Mouse (Mus musculus) adrenal gland, postnatal 4 days (tissue): ENCODE data around the gene Tomm20. TPM values are rescaled to one million over a fixed set of nuclear protein-coding genes. Genes with fewer than 3 reads are reported as not detected.
A peak's percentile ranks its signal among the peaks of the same experiment; 100 is the strongest.
"Not testable (repeated sequence)": the region's sequence is repeated elsewhere in the genome, so short reads cannot be mapped to it uniquely, and the experiment has no call there.

Experiments
- DNase-seq, 2 experiments: peaks; one replicate each; pipeline ENCODE4 v3.0.0; 2021 to 2022; ENCODE audit warnings: low spot score in 2 of 2, mixed read lengths in 2 of 2
- long read RNA-seq, 2 experiments: library from polyadenylated mRNA; stranded (forward); transcript quantifications; one replicate each; pipeline ENCODE4 v2.0.0; 2021
- total RNA-seq, 2 experiments: library from RNA; stranded (reverse); gene quantifications; 2 replicates each; pipeline ENCODE4 v1.2.3; 2021

The Tomm20 gene
- total RNA-seq: 100 to 1,000 TPM; 199 to 214 TPM
- long read RNA-seq, experiment 1, full-length matches to known transcripts: 363 of 379 reads
- long read RNA-seq, experiment 1, partial matches to known transcripts: 1 of 379 reads
- long read RNA-seq, experiment 1, other reads (novel, unspliced or antisense): 15 of 379 reads
- long read RNA-seq, experiment 2, full-length matches to known transcripts: 298 of 322 reads
- long read RNA-seq, experiment 2, partial matches to known transcripts: 2 of 322 reads
- long read RNA-seq, experiment 2, other reads (novel, unspliced or antisense): 22 of 322 reads

GRCm38 (mm10) chr8:126945730-126946163, at the start of gene Tomm20:
Tomm20 (minus strand) TSS chr8:126945844.
- DNase-seq: peak; percentile 93

- no peak for DNase-seq
These were observed 48.9 kb upstream of the Tomm20 start for GRCm38 (mm10) chr8:126994506-126994905.

- DNase-seq: no peak
These were observed 43.9 kb upstream of the Tomm20 start for GRCm38 (mm10) chr8:126989363-126990153.

GRCm38 (mm10) chr8:126988346-126989006, 42.8 kb upstream of the Tomm20 start:
- no peak for DNase-seq

GRCm38 (mm10) chr8:126986495-126986894, 40.9 kb upstream of the Tomm20 start:
- DNase-seq: peak; percentile 35 to 64

GRCm38 (mm10) chr8:126980046-126980445, 34.4 kb upstream of the Tomm20 start:
- no peak for DNase-seq

GRCm38 (mm10) chr8:126979091-126979920, 33.7 kb upstream of the Tomm20 start:
- DNase-seq: no peak

- not testable (repeated sequence) for DNase-seq
These were observed 32.9 kb upstream of the Tomm20 start for GRCm38 (mm10) chr8:126978535-126978934.

GRCm38 (mm10) chr8:126978028-126978427, 32.4 kb upstream of the Tomm20 start:
- no peak for DNase-seq

- no peak for DNase-seq
These were observed 31.1 kb upstream of the Tomm20 start for GRCm38 (mm10) chr8:126976608-126977348.

- no peak for DNase-seq
These were observed 30.1 kb upstream of the Tomm20 start for GRCm38 (mm10) chr8:126975706-126976105.

- no peak for DNase-seq
These were observed 28.9 kb upstream of the Tomm20 start for GRCm38 (mm10) chr8:126974511-126974910.

- DNase-seq: no peak
These were observed 28.1 kb upstream of the Tomm20 start for GRCm38 (mm10) chr8:126973686-126974265.

GRCm38 (mm10) chr8:126972649-126973048, 27.0 kb upstream of the Tomm20 start:
- DNase-seq: no peak

GRCm38 (mm10) chr8:126972102-126972501, 26.5 kb upstream of the Tomm20 start:
- no peak for DNase-seq

GRCm38 (mm10) chr8:126971314-126971664, 25.6 kb upstream of the Tomm20 start:
- DNase-seq: no peak

- peak; percentile 81 to 87 for DNase-seq
These were observed 25.1 kb upstream of the Tomm20 start, which contains the start of gene Rbm34 for GRCm38 (mm10) chr8:126970579-126971313. Rbm34 (minus strand) TSS chr8:126971071.

GRCm38 (mm10) chr8:126969546-126969945, 23.9 kb upstream of the Tomm20 start:
- DNase-seq: no peak

GRCm38 (mm10) chr8:126968107-126968506, 22.5 kb upstream of the Tomm20 start:
- no peak for DNase-seq
